Mouse (Mus musculus): ENCODE results near the gene Tnk1. TPM values are rescaled to one million over a fixed set of nuclear protein-coding genes. Genes with fewer than 3 reads are reported as not detected.

The Tnk1 gene
- polyA plus RNA-seq, 1 experiment from 2014 or later = 0.12 TPM

DNA sequence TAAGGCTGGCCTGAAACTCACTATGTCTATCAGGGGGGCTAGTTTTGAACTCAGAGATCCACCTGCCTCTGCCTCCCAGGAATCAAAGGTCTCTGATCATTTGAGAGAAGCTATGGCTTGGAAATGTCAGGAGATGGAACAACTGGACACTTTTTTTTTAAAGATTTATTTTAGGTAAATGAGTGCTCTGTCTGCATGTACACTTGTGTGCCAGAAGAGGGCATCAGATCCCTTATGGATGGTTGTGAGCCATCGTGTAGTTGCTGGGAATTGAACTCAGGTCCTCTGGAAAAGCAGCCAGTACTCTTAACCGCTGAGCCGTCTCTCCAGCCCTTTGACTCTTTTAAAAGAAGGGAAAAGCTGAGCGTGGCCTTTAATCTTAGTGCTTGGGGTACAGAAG lies 52.2 kb downstream of the Tnk1 start:
- ATAC-seq (ENCODE audit: low FRiP score, low read depth) = no peak
- no peaks in the 10 kb centered on the region for H3K9me3 ChIP-seq
- no peaks in the 10 kb centered on the region for H3K36me3 ChIP-seq
- H3K9ac ChIP-seq = no peak overlapping the region
- 78% methylated on average over 4 of the region's 4 CpGs for WGBS
- no peak overlapping the region for H3K4me3 ChIP-seq
- no peak overlapping the region for H3K27ac ChIP-seq (replicated peaks)
- H3K4me2 ChIP-seq = no peak overlapping the region
- peaks cover 38% of the 10 kb centered on the region for H3K4me1 ChIP-seq (replicated peaks)
- H3K27me3 ChIP-seq = peaks cover 24% of the 10 kb centered on the region

DNA sequence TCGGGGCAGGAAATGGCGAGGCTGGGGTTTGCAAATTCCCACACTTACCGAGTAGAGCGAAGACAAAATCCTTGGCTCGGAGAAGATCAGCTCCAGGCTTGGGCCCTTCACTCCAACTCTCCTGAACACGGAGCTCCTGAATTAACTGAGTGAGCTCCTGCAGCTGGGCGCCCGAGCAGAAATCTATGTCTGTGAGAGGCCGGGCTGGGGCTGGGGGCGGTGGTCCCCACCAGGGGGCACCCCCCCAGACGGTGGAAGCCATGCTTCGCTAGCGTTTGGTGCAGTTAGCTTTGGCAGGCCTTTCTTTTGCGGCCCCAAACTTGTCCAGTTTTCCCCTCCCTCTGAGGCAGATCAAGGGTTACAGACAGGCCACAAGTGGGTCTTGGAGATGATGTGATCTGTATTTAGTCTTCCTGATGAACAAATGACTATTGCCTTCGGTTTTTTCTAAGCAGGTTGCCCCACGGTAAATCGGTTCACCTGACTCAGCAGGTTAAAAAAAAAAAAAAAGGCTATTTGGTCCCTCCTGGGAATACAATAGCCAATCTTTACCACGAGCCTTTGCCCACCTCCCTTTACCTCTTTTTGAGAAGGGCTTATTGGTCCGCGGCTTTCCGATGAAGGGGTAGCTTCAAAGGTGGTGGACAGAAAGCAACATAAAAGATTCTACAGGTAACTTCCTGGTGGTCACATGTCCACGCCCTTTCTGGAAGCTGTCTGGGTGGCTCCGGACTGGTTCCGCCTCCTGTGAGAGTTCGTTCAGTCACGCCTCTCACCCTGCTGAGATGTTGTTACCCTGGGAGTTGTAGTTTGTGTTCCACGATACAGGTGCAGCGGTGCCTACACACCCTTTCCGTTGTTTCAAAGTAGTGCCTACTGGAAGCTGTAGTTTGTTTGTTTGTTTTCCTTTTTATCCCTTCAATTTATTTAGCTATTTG lies 53.3 kb downstream of the Tnk1 start, which contains the start of gene Tmem102:
Tmem102 (minus strand) TSS at position 653 of the 938 bp plus-strand sequence.
- Histone ChIP-seq H3K27ac (replicated peaks) (no peak within 1 kb of the TSS), H3K9me3 (no peaks in the 10 kb centered on the region), H3K36me3 (no peaks in the 10 kb centered on the region), H3K27me3 (peaks cover 24% of the 10 kb centered on the region), H3K4me1 (replicated peaks) (peaks cover 45% of the 10 kb centered on the region), H3K4me3 (peak within 1 kb of the TSS; percentile 69), H3K4me2 (peak within 1 kb of the TSS; percentile 94), H3K9ac (no peak within 1 kb of the TSS)
- 5% methylated on average over 29 of the region's 29 CpGs for WGBS
- ATAC-seq (ENCODE audit: low FRiP score, low read depth) = no peak

DNA sequence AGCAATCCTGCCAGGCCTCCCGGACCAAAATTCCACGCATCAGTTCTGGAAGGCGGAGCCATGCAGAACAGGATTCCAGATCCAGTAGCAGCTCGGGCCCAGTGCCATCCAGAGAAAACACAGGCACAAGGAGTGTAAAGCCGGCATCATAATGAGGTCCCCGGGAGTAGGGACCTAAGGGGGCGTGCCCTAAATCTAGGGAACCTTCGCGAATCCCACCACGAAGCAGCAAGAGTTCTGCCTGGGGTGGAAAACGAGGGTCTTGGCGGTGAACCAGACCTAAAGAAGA lies 53.9 kb downstream of the Tnk1 start:
- 6% methylated on average over 12 of the region's 12 CpGs for WGBS
- ATAC-seq (ENCODE audit: low FRiP score, low read depth) = no peak

DNA sequence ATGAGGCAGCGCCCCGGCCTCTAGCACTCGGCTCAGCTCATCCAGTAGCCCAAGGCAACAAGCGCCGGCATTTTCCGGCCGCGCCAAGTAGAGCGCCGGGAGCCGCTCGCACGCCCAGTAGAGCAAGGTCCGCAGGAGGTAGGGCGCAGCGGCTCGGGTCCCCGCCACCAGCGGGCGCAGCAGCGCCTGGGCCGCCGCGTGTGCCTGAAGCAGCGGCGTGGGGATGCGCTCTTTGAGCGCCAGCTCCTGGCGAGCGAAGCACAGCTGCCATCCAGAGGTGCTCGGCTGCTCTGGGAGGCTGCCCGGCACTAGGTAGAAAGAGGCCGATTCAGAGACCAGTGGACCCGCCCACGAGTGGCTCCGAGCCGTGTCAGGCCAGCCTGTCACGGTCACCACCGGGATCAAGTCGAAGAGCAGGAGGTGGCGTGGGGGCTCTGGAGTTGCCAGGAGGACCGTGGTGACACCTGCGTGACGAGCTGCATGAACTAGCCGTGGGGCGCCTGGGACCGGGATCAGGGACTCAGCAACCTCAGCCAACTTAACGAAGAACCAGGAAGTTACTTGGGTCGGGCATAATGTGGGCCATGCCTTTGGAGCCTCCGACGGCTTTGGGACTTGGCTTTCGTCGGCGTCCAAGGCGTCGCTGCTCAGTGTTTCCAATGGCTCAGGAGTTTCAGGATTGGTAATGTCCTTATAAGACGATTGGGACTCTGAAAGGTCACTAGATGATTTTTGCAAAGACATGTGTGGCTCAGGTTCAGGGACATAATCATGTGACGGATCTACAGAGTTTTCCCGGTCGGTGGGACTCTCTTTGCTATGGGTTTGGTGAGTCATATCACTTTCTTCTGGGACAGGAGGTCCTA lies 54.5 kb downstream of the Tnk1 start:
- H3K27me3 ChIP-seq = peaks cover 24% of the 10 kb centered on the region
- H3K36me3 ChIP-seq = no peaks in the 10 kb centered on the region
- H3K4me2 ChIP-seq = peak overlapping the region; percentile 94
- H3K9me3 ChIP-seq = no peaks in the 10 kb centered on the region
- WGBS = 1% methylated on average over 60 of the region's 60 CpGs
- peaks cover 58% of the 10 kb centered on the region for H3K4me1 ChIP-seq (replicated peaks)
- H3K9ac ChIP-seq = peak overlapping the region; percentile 69
- ATAC-seq (ENCODE audit: low FRiP score, low read depth) = peak; percentile 45
- peak overlapping the region; percentile 78 for H3K27ac ChIP-seq (replicated peaks)
- peak overlapping the region; percentile 69 for H3K4me3 ChIP-seq

More for the DNA sequence above, 53.9 kb downstream of the Tnk1 start:
- Histone ChIP-seq H3K27ac (replicated peaks) (no peak overlapping the region), H3K4me2 (peak overlapping the region; percentile 94), H3K4me1 (replicated peaks) (peaks cover 52% of the 10 kb centered on the region), H3K9me3 (no peaks in the 10 kb centered on the region), H3K4me3 (peak overlapping the region; percentile 69), H3K9ac (no peak overlapping the region), H3K27me3 (peaks cover 24% of the 10 kb centered on the region), H3K36me3 (no peaks in the 10 kb centered on the region)

DNA sequence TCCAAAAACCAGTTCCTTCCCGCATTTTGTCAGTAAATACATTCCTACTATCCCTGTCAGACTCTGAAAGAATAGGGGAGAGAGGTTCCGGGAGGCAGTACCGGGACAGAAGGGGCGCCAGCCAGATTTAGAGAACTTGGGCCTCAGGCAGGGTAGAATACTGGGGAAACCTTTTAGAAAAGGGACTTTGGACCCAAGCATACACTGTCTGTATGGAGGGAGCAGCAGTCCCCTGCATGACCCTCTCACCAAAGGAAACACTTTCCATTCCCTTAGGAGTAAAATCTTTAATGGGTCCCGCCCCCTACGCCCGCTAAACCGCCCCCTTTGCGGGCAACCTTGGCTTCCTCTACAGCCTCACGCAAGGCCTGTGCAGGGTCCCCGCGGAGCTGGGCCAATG lies 55.2 kb downstream of the Tnk1 start:
- H3K4me3 ChIP-seq = peak overlapping the region; percentile 69
- no peak for ATAC-seq (ENCODE audit: low FRiP score, low read depth)
- peaks cover 61% of the 10 kb centered on the region for H3K4me1 ChIP-seq (replicated peaks)
- 2% methylated on average over 12 of the region's 12 CpGs for WGBS
- H3K9me3 ChIP-seq = no peaks in the 10 kb centered on the region
- peak overlapping the region; percentile 78 for H3K27ac ChIP-seq (replicated peaks)
- H3K4me2 ChIP-seq = peak overlapping the region; percentile 94
- peak overlapping the region; percentile 69 for H3K9ac ChIP-seq
- peaks cover 24% of the 10 kb centered on the region for H3K27me3 ChIP-seq
- no peaks in the 10 kb centered on the region for H3K36me3 ChIP-seq

DNA sequence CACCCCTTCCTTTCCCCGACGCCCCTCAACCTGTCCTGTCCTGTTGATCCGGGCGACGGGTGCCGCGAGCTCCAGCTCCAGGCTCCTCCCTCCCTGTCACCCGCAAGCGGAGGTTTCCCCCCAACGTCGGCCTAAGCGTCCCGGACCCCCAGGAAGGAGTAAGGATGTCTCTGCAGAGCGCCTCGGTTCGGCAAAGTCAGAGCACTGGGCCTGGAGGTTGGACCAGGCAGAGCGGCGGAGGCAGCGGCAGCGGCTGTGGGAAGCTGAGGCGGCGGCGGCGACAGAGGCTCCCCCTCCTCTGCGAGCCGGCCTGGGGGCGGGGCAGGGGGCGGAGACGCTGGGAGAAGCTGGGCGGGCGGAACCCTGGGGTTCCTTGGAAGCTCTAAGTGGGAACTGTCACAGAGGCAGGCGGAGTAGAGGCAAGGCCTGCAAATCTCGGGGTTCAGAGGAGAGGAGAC lies 55.9 kb downstream of the Tnk1 start:
- Histone ChIP-seq H3K4me3 (peak overlapping the region; percentile 69), H3K36me3 (no peaks in the 10 kb centered on the region), H3K27ac (replicated peaks) (peak overlapping the region; percentile 78), H3K9me3 (no peaks in the 10 kb centered on the region), H3K4me1 (replicated peaks) (peaks cover 61% of the 10 kb centered on the region), H3K9ac (peak overlapping the region; percentile 69), H3K4me2 (peak overlapping the region; percentile 94), H3K27me3 (peaks cover 24% of the 10 kb centered on the region)
- WGBS = 0% methylated on average over 33 of the region's 33 CpGs
- ATAC-seq (ENCODE audit: low FRiP score, low read depth) = peak; percentile 25; the same call in 1 of the 2 replicates

DNA sequence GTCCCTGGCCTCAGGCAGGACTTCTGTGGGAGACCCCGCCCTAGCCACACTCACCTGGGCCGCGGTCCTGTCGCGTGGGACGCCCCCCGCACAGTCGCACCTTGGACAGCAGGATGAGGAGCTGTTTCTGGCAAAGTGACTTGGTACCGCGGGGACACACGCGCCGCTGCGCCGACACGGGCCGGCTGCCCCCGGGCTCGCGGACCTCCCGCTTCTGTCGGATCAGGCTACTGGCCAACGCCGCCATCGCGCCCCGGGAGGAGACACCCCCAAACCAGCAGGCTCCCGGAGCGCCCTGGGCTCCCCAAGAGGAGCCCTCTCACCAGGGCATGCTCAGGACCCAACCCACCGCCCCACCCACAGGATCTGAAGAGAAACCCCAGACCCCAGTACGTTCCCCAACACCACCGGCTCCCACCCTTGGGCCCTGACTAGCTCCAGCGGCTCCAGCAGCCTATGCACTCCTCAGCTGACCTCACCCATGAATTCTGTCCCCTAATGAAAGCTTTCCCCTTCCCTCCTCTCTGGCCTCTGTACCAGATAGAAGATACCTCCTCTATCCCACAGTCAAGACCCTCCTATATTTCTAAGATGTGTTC lies 57.1 kb downstream of the Tnk1 start, which contains the start of gene Fgf11:
Fgf11 (minus strand) TSS at position 479 of the 599 bp plus-strand sequence.
- Histone ChIP-seq H3K4me3 (peak within 1 kb of the TSS; percentile 69), H3K9me3 (no peaks in the 10 kb centered on the region), H3K4me2 (peak within 1 kb of the TSS; percentile 94), H3K4me1 (replicated peaks) (peaks cover 61% of the 10 kb centered on the region), H3K36me3 (no peaks in the 10 kb centered on the region), H3K27me3 (peaks cover 23% of the 10 kb centered on the region), H3K9ac (peak within 1 kb of the TSS; percentile 69), H3K27ac (replicated peaks) (peak within 1 kb of the TSS; percentile 96)
- WGBS = under 1% methylated on average over 33 of the region's 33 CpGs
- no peak for ATAC-seq (ENCODE audit: low FRiP score, low read depth)

Small RNAs within 50 kb of the gene (microRNA-seq; reads per million reads assigned to microRNA genes)
- not detected for gene Mir6924

Other genes starting within 250 kb of the Tnk1 start
- gene Shbg, start 240.8 kb downstream of the Tnk1 start, polyA plus RNA-seq (2015; fragmentation: Nextera tagmentation; extraction: Ambion mirVana) = not detected in 2 replicates
- 22.5 and 23.9 TPM in 2 replicates for gene Sat2, start 236.7 kb downstream of the Tnk1 start, polyA plus RNA-seq (2015; fragmentation: Nextera tagmentation; extraction: Ambion mirVana)
- 41.3 and 41.5 TPM in 2 replicates for gene Fxr2, start 225.7 kb downstream of the Tnk1 start, polyA plus RNA-seq (2015; fragmentation: Nextera tagmentation; extraction: Ambion mirVana)
- gene Sox15, start 203.4 kb downstream of the Tnk1 start, polyA plus RNA-seq (2015; fragmentation: Nextera tagmentation; extraction: Ambion mirVana) = not detected in 2 replicates
- 101 and 108 TPM in 2 replicates for gene Mpdu1, start 196.1 kb downstream of the Tnk1 start, polyA plus RNA-seq (2015; fragmentation: Nextera tagmentation; extraction: Ambion mirVana)
- gene Cd68, start 192.6 kb downstream of the Tnk1 start, polyA plus RNA-seq (2015; fragmentation: Nextera tagmentation; extraction: Ambion mirVana) = 10.3 and 12.2 TPM in 2 replicates
- 476 and 491 TPM in 2 replicates for gene Eif4a1, start 186.3 kb downstream of the Tnk1 start, polyA plus RNA-seq (2015; fragmentation: Nextera tagmentation; extraction: Ambion mirVana)
- 101 and 103 TPM in 2 replicates for gene Senp3, start 176.6 kb downstream of the Tnk1 start, polyA plus RNA-seq (2015; fragmentation: Nextera tagmentation; extraction: Ambion mirVana)
- gene Tnfsf13, start 172.9 kb downstream of the Tnk1 start, polyA plus RNA-seq (2015; fragmentation: Nextera tagmentation; extraction: Ambion mirVana) = 0.61 and 0.76 TPM in 2 replicates
- gene Tnfsf12, start 162.9 kb downstream of the Tnk1 start, polyA plus RNA-seq (2015; fragmentation: Nextera tagmentation; extraction: Ambion mirVana) = 3.5 and 5.0 TPM in 2 replicates
- gene Tnfsfm13, start 162.6 kb downstream of the Tnk1 start, polyA plus RNA-seq (2015; fragmentation: Nextera tagmentation; extraction: Ambion mirVana) = 1.2 and 1.9 TPM in 2 replicates
- gene Polr2a, start 100.1 kb downstream of the Tnk1 start, polyA plus RNA-seq (2015; fragmentation: Nextera tagmentation; extraction: Ambion mirVana) = 15.6 and 16.6 TPM in 2 replicates
- 0.51 and 0.66 TPM in 2 replicates for gene Slc35g3, start 96.8 kb downstream of the Tnk1 start, polyA plus RNA-seq (2015; fragmentation: Nextera tagmentation; extraction: Ambion mirVana)
- gene Zbtb4, start 92.8 kb downstream of the Tnk1 start, polyA plus RNA-seq (2015; fragmentation: Nextera tagmentation; extraction: Ambion mirVana) = 5.2 and 5.3 TPM in 2 replicates
- gene Chrnb1, start 62.8 kb downstream of the Tnk1 start, polyA plus RNA-seq (2015; fragmentation: Nextera tagmentation; extraction: Ambion mirVana) = 1.2 and 2.2 TPM in 2 replicates
- gene Fgf11, start 56.9 kb downstream of the Tnk1 start, polyA plus RNA-seq (2015; fragmentation: Nextera tagmentation; extraction: Ambion mirVana) = 5.7 and 7.1 TPM in 2 replicates
- 1.1 and 2.0 TPM in 2 replicates for gene Tmem102, start 53.1 kb downstream of the Tnk1 start, polyA plus RNA-seq (2015; fragmentation: Nextera tagmentation; extraction: Ambion mirVana)
- gene Gm39566, start 43.4 kb downstream of the Tnk1 start, polyA plus RNA-seq (2015; fragmentation: Nextera tagmentation; extraction: Ambion mirVana) = not detected in 2 replicates
- not detected in 2 replicates for gene Spem2, start 40.3 kb downstream of the Tnk1 start, polyA plus RNA-seq (2015; fragmentation: Nextera tagmentation; extraction: Ambion mirVana)
- 0.21 and 0.34 TPM in 2 replicates for gene Spem1, start 36.5 kb downstream of the Tnk1 start, polyA plus RNA-seq (2015; fragmentation: Nextera tagmentation; extraction: Ambion mirVana)
- 20.9 and 21.0 TPM in 2 replicates for gene Nlgn2, start 20.9 kb downstream of the Tnk1 start, polyA plus RNA-seq (2015; fragmentation: Nextera tagmentation; extraction: Ambion mirVana)
- gene Tmem256, start 20.2 kb downstream of the Tnk1 start, polyA plus RNA-seq (2015; fragmentation: Nextera tagmentation; extraction: Ambion mirVana) = 375 and 391 TPM in 2 replicates
- gene Plscr3, start 12.4 kb downstream of the Tnk1 start, polyA plus RNA-seq (2015; fragmentation: Nextera tagmentation; extraction: Ambion mirVana) = 46.0 and 47.5 TPM in 2 replicates
- not detected in 2 replicates for gene Tmem95, start 19.3 kb upstream of the Tnk1 start, polyA plus RNA-seq (2015; fragmentation: Nextera tagmentation; extraction: Ambion mirVana)
- gene Kctd11, start 22.7 kb upstream of the Tnk1 start, polyA plus RNA-seq (2015; fragmentation: Nextera tagmentation; extraction: Ambion mirVana) = 2.0 and 2.4 TPM in 2 replicates
- gene Acap1, start 36.8 kb upstream of the Tnk1 start, polyA plus RNA-seq (2015; fragmentation: Nextera tagmentation; extraction: Ambion mirVana) = 0.52 and 0.58 TPM in 2 replicates
- gene 2810408A11Rik, start 42.3 kb upstream of the Tnk1 start, polyA plus RNA-seq (2015; fragmentation: Nextera tagmentation; extraction: Ambion mirVana) = 8.8 TPM in 2 replicates
- gene Neurl4, start 42.3 kb upstream of the Tnk1 start, polyA plus RNA-seq (2015; fragmentation: Nextera tagmentation; extraction: Ambion mirVana) = 16.6 and 19.9 TPM in 2 replicates
- 68.4 and 69.9 TPM in 2 replicates for gene Gps2, start 55.2 kb upstream of the Tnk1 start, polyA plus RNA-seq (2015; fragmentation: Nextera tagmentation; extraction: Ambion mirVana)
- 1,083 and 1,119 TPM in 2 replicates for gene Eif5a, start 63.2 kb upstream of the Tnk1 start, polyA plus RNA-seq (2015; fragmentation: Nextera tagmentation; extraction: Ambion mirVana)
- gene Ybx2, start 77.1 kb upstream of the Tnk1 start, polyA plus RNA-seq (2015; fragmentation: Nextera tagmentation; extraction: Ambion mirVana) = 6.7 and 6.8 TPM in 2 replicates
- gene Slc2a4, start 89.5 kb upstream of the Tnk1 start, polyA plus RNA-seq (2015; fragmentation: Nextera tagmentation; extraction: Ambion mirVana) = 3.4 and 4.1 TPM in 2 replicates
- gene Cldn7, start 106.0 kb upstream of the Tnk1 start, polyA plus RNA-seq (2015; fragmentation: Nextera tagmentation; extraction: Ambion mirVana) = 0.34 and 1.0 TPM in 2 replicates
- gene Ctdnep1, start 122.4 kb upstream of the Tnk1 start, polyA plus RNA-seq (2015; fragmentation: Nextera tagmentation; extraction: Ambion mirVana) = 23.5 and 27.1 TPM in 2 replicates
- 163 and 174 TPM in 2 replicates for gene Elp5, start 123.8 kb upstream of the Tnk1 start, polyA plus RNA-seq (2015; fragmentation: Nextera tagmentation; extraction: Ambion mirVana)
- 561 and 571 TPM in 2 replicates for gene Gabarap, start 132.4 kb upstream of the Tnk1 start, polyA plus RNA-seq (2015; fragmentation: Nextera tagmentation; extraction: Ambion mirVana)
- 56.1 and 62.2 TPM in 2 replicates for gene Phf23, start 137.0 kb upstream of the Tnk1 start, polyA plus RNA-seq (2015; fragmentation: Nextera tagmentation; extraction: Ambion mirVana)
- gene Dvl2, start 141.9 kb upstream of the Tnk1 start, polyA plus RNA-seq (2015; fragmentation: Nextera tagmentation; extraction: Ambion mirVana) = 26.4 and 28.7 TPM in 2 replicates
- gene Acadvl, start 156.7 kb upstream of the Tnk1 start, polyA plus RNA-seq (2015; fragmentation: Nextera tagmentation; extraction: Ambion mirVana) = 58.0 and 62.2 TPM in 2 replicates
- gene Dlg4, start 158.2 kb upstream of the Tnk1 start, polyA plus RNA-seq (2015; fragmentation: Nextera tagmentation; extraction: Ambion mirVana) = 23.8 and 24.1 TPM in 2 replicates
- gene Asgr1, start 195.4 kb upstream of the Tnk1 start, polyA plus RNA-seq (2015; fragmentation: Nextera tagmentation; extraction: Ambion mirVana) = 2.8 and 4.7 TPM in 2 replicates
- gene Asgr2, start 233.9 kb upstream of the Tnk1 start, polyA plus RNA-seq (2015; fragmentation: Nextera tagmentation; extraction: Ambion mirVana) = not detected in 2 replicates